Mouse (Mus musculus): ENCODE results near the gene Rps10. TPM values are rescaled to one million over a fixed set of nuclear protein-coding genes. Genes with fewer than 3 reads are reported as not detected.

The Rps10 gene
- 1,632 and 1,758 TPM in 2 replicates for polyA plus RNA-seq (2012; rRNA removed)

DNA sequence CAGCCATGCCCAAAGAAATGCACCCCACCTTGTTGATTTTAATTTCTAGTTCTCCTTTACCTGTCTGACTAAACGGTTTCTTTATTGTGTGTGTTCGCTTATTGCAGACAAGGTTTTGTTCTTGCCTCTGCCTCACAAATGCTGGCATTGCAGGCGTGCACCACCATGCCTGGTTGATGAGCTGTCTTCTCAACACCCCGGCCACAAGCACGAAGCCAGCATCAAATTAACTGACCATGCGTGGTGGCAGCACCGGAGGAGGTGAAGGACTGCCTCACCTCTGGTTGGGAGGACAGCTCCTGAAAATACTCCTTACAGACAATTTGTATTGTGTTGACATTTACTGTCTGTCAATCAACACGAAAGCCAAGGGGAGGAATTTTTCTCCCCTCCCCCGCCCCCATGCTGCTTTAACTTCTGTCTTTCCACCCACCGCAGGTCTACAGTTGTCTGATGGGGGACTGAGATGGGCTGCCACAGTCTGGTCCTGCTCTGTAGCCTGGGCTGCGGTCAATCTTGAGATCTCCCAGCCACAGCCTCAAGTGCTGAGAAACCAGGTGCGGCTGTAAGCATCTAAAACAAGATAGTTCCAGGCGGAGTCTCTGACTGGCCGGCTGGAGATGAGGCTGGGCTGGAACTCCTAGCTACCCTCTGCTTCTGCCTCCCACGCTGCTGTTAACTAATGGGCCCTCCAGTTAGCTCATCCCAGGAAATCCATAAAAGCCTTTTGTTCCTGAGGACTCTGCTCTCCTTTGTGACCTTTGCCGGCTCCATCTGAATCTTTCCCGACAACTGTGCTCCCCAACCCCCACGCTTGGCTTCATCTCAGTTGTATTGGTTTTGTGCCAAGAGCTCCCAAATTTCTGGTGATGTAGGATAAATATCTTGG is at the start of gene Rps10:
Gene Rps10, minus strand, starts transcription at position 538 of the 889 bp plus-strand sequence.

GRCm38 (mm10) chr17:27655089-27656010 is 18.9 kb upstream of the Rps10 start, which contains the start of gene Pacsin1:
Gene Pacsin1 (plus strand): TSS chr17:27655509.

GRCm38 (mm10) chr17:27634871-27635574 is 1.4 kb downstream of the Rps10 start, which contains the start of gene RPS10-NUDT3:
Gene RPS10-NUDT3 (minus strand): TSS chr17:27635222.

DNA sequence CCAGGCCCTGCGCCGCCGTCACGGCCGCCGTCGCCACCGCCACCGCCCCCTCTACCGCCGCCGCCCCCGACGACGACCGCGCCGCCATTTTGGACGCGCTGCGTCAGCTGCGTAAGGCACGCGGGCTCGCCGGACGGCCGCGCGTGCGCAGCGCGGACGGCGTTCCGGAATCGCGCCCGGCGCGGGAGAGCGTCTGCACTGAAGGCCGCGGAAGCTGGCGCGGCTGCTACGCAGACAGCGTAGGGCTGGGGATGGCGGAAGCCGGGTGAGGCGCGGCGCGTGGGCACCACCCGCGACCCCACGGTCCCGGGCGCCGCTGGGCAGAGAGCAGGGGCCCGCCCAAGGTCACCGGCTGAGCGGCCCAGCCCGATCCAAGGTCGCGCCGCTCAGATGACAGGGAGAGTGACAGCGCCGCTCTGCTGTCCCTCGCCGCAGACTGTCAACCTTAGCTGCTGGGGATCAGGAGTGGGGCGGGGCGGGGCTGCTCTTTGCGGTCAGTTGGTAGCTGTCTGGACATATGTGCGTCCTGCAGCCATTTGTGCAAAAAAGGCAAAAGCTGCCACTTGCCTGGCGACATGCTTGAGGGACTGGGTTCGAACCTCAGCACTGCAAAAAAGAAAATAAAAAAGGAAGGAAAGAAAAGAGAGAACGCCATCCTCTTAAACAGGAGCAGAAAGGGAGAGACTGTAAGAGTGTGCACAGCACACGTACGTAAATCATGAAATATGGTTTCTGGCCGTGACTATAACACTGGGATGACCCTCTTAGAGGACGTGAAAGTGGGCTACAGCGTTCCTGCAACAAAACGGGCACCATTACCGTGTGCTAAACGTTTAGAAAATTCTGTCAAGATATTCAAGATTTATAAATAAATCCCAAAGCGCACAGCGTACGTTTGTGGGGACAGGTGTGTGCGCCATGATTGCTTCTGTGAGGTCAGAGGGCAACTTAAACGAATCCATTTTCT is 12.8 kb downstream of the Rps10 start, which contains the start of gene Nudt3:
Gene Nudt3, minus strand, starts transcription at position 136 of the 967 bp plus-strand sequence.

Other genes with a start within 250 kb of the Rps10 start
- 4.8 and 7.1 TPM in 2 replicates for gene Grm4, start 115.3 kb downstream of the Rps10 start, polyA plus RNA-seq (2012; rRNA removed)
- 284 and 304 TPM in 2 replicates for gene Hmga1, start 80.2 kb downstream of the Rps10 start, polyA plus RNA-seq (2012; rRNA removed)
- gene AI413582, start 70.9 kb downstream of the Rps10 start, polyA plus RNA-seq (2012; rRNA removed) = 11.1 and 13.9 TPM in 2 replicates
- 196 and 673 TPM in 2 replicates for gene Nudt3, start 13.2 kb downstream of the Rps10 start, polyA plus RNA-seq (2012; rRNA removed)
- gene RPS10-NUDT3, start 1.4 kb downstream of the Rps10 start, polyA plus RNA-seq (2012; rRNA removed) = 0.23 TPM in 1 of 2 replicates, not detected in the other
- gene Pacsin1, start 18.8 kb upstream of the Rps10 start, polyA plus RNA-seq (2012; rRNA removed) = 3.4 TPM in 2 replicates
- 0.35 and 0.63 TPM in 2 replicates for gene Spdef, start 92.3 kb upstream of the Rps10 start, polyA plus RNA-seq (2012; rRNA removed)
- gene D17Wsu92e, start 184.0 kb upstream of the Rps10 start, polyA plus RNA-seq (2012; rRNA removed) = 48.6 and 52.9 TPM in 2 replicates
- gene Snrpc, start 201.5 kb upstream of the Rps10 start, polyA plus RNA-seq (2012; rRNA removed) = 191 and 254 TPM in 2 replicates
- 13.1 and 14.3 TPM in 2 replicates for gene Uhrf1bp1, start 219.8 kb upstream of the Rps10 start, polyA plus RNA-seq (2012; rRNA removed)